Mouse (Mus musculus) stomach, embryonic 16.5 days (tissue): Measurements from ENCODE around the gene Casz1. TPM values are rescaled to one million over a fixed set of nuclear protein-coding genes. Genes with fewer than 3 reads are reported as not detected.

Source experiments
- ATAC-seq: fragments of 200-750 bp; cut with Nextera tagmentation; 2 replicates; pipeline ENCODE4 v1.8.0; 2017; ENCODE audit warnings: moderate number of reproducible peaks, moderate TSS enrichment; ENCODE audit not compliant: insufficient read depth, low FRiP score
- H3K27ac ChIP-seq: fragments of 300-500 bp; sonication (generic); 2 replicates; pipeline ENCODE4 v1.5.1; 2014; ENCODE audit warnings: low read length
- H3K27me3 ChIP-seq: fragments of 300-500 bp; sonication (generic); 2 replicates; pipeline ENCODE4 v1.6.1; 2014; ENCODE audit warnings: low read length, control low read depth, mixed read lengths; ENCODE audit not compliant: control insufficient read depth, insufficient read depth
- H3K36me3 ChIP-seq: fragments of 300-500 bp; sonication (generic); 2 replicates; pipeline ENCODE4 v1.6.1; 2014; ENCODE audit warnings: low read length; ENCODE audit not compliant: control insufficient read depth, insufficient read depth
- H3K4me1 ChIP-seq: fragments of 300-500 bp; sonication (generic); 2 replicates; pipeline ENCODE4 v1.6.1; 2014; ENCODE audit warnings: low read length, control low read depth, mixed read lengths; ENCODE audit not compliant: control insufficient read depth, insufficient read depth
- H3K4me2 ChIP-seq: fragments of 300-500 bp; sonication (generic); 2 replicates; pipeline ENCODE4 v1.6.1; 2014; ENCODE audit warnings: low read depth, low read length, mixed read lengths
- H3K4me3 ChIP-seq: fragments of 300-500 bp; sonication (generic); replicated peaks from 2 replicates; pipeline ENCODE4 v1.5.1; 2014; ENCODE audit warnings: mild to moderate bottlenecking, low read length
- H3K9ac ChIP-seq: fragments of 300-500 bp; sonication (generic); 2 replicates; pipeline ENCODE4 v1.6.1; 2014; ENCODE audit warnings: low read length
- H3K9me3 ChIP-seq: fragments of 300-500 bp; sonication (generic); replicated peaks from 2 replicates; pipeline ENCODE4 v1.6.1; 2016; ENCODE audit warnings: low read length, control low read depth; ENCODE audit not compliant: control insufficient read depth
- WGBS: fragments of 180-500 bp; shearing (Covaris S2); extraction: QIAGEN DNeasy Blood & Tissue Kit; methylation state at CpG from one replicate; pipeline ENCODE4 v1.1.7; 2014; 5-methylcytosine and 5-hydroxymethylcytosine counted together
- polyA plus RNA-seq: library from polyadenylated mRNA; unstranded; fragments of >200 nt; fragmentation: Nextera tagmentation; extraction: Ambion mirVana; gene quantifications from 2 replicates; pipeline ENCODE4 v1.2.1, GENCODE M21; 2015

The Casz1 gene
- polyA plus RNA-seq, 1 experiment from 2014 or later, result 9.9 TPM

- Histone ChIP-seq H3K4me3 (no peak overlapping the region), H3K9ac (no peak overlapping the region), H3K27ac (peak overlapping the region; percentile 57), H3K4me2 (0 out of 2 replicates have a peak overlapping the region, but pooled peaks have one; percentile 10), H3K36me3 (no peaks in the 10 kb centered on the region), H3K9me3 (no peaks in the 10 kb centered on the region), H3K27me3 (peaks cover 4% of the 10 kb centered on the region), H3K4me1 (peaks cover 59% of the 10 kb centered on the region)
- ATAC-seq, result no peak
- WGBS, result 22% methylated on average over 16 of the region's 16 CpGs
Measured at GRCm38 (mm10) chr4:148922221-148922700, 118.0 kb downstream of the Casz1 start.

- ATAC-seq, result no peak
- Histone ChIP-seq H3K27me3 (peaks cover 4% of the 10 kb centered on the region), H3K4me3 (no peak overlapping the region), H3K4me1 (peaks cover 64% of the 10 kb centered on the region), H3K9me3 (no peaks in the 10 kb centered on the region), H3K4me2 (no peak overlapping the region), H3K27ac (peak overlapping the region; percentile 57), H3K36me3 (no peaks in the 10 kb centered on the region), H3K9ac (peak overlapping the region; percentile 31; the same call in 1 of the 2 replicates)
- WGBS, result 49% methylated on average over 9 of the region's 9 CpGs
Measured at GRCm38 (mm10) chr4:148923414-148923813, 119.2 kb downstream of the Casz1 start.

GRCm38 (mm10) chr4:148923976-148924375 lies 119.7 kb downstream of the Casz1 start:
- no peaks in the 10 kb centered on the region for H3K9me3 ChIP-seq
- no peak overlapping the region for H3K4me2 ChIP-seq
- peaks cover 4% of the 10 kb centered on the region for H3K27me3 ChIP-seq
- H3K27ac ChIP-seq, result peak overlapping the region; percentile 57
- no peak overlapping the region for H3K9ac ChIP-seq
- ATAC-seq, result no peak
- H3K36me3 ChIP-seq, result 0 out of 2 replicates have a peak, but pooled peaks cover under 1% of the 10 kb centered on the region
- no peak overlapping the region for H3K4me3 ChIP-seq
- H3K4me1 ChIP-seq, result peaks cover 61% of the 10 kb centered on the region
- 67% methylated on average over 8 of the region's 8 CpGs for WGBS

GRCm38 (mm10) chr4:148925589-148926359 lies 121.5 kb downstream of the Casz1 start:
- Histone ChIP-seq H3K4me1 (peaks cover 62% of the 10 kb centered on the region), H3K4me3 (no peak overlapping the region), H3K27me3 (peaks cover 4% of the 10 kb centered on the region), H3K27ac (peak overlapping the region; percentile 72), H3K36me3 (0 out of 2 replicates have a peak, but pooled peaks cover 5% of the 10 kb centered on the region), H3K9ac (peak overlapping the region; percentile 28), H3K9me3 (no peaks in the 10 kb centered on the region), H3K4me2 (no peak overlapping the region)
- WGBS, result 31% methylated on average over 18 of the region's 18 CpGs
- ATAC-seq, result peak; percentile 5; the same call in 1 of the 2 replicates

GRCm38 (mm10) chr4:148926459-148926858 lies 122.2 kb downstream of the Casz1 start:
- H3K4me2 ChIP-seq, result peak overlapping the region; percentile 17; the same call in 1 of the 2 replicates
- ATAC-seq, result peak; percentile 42; the same call in 1 of the 2 replicates
- H3K9ac ChIP-seq, result peak overlapping the region; percentile 28; the same call in 1 of the 2 replicates

GRCm38 (mm10) chr4:148928316-148928715 lies 124.1 kb downstream of the Casz1 start:
- H3K4me3 ChIP-seq, result no peak overlapping the region
- H3K36me3 ChIP-seq, result 0 out of 2 replicates have a peak, but pooled peaks cover 5% of the 10 kb centered on the region
- ATAC-seq, result no peak
- no peak overlapping the region for H3K4me2 ChIP-seq
- H3K9ac ChIP-seq, result no peak overlapping the region
- H3K4me1 ChIP-seq, result peaks cover 46% of the 10 kb centered on the region
- WGBS, result 76% methylated on average over 9 of the region's 9 CpGs
- peak overlapping the region; percentile 30; the same call in 1 of the 2 replicates for H3K27ac ChIP-seq
- no peaks in the 10 kb centered on the region for H3K9me3 ChIP-seq
- 0 out of 2 replicates have a peak, but pooled peaks cover 4% of the 10 kb centered on the region for H3K27me3 ChIP-seq

More at GRCm38 (mm10) chr4:148926459-148926858, 122.2 kb downstream of the Casz1 start:
- 4% methylated on average over 8 of the region's 8 CpGs for WGBS
- Histone ChIP-seq H3K27ac (peak overlapping the region; percentile 72), H3K27me3 (peaks cover 4% of the 10 kb centered on the region), H3K36me3 (0 out of 2 replicates have a peak, but pooled peaks cover 5% of the 10 kb centered on the region), H3K9me3 (no peaks in the 10 kb centered on the region), H3K4me3 (no peak overlapping the region), H3K4me1 (peaks cover 62% of the 10 kb centered on the region)

- H3K9ac ChIP-seq, result no peak overlapping the region
- peaks cover 40% of the 10 kb centered on the region for H3K4me1 ChIP-seq
- H3K4me2 ChIP-seq, result no peak overlapping the region
- ATAC-seq, result no peak
- H3K27me3 ChIP-seq, result 0 out of 2 replicates have a peak, but pooled peaks cover 4% of the 10 kb centered on the region
- no peak overlapping the region for H3K4me3 ChIP-seq
- H3K36me3 ChIP-seq, result 0 out of 2 replicates have a peak, but pooled peaks cover 5% of the 10 kb centered on the region
- 91% methylated on average over 16 of the region's 16 CpGs for WGBS
- H3K27ac ChIP-seq, result 0 out of 2 replicates have a peak overlapping the region, but pooled peaks have one; percentile 30
- H3K9me3 ChIP-seq, result no peaks in the 10 kb centered on the region
Measured at GRCm38 (mm10) chr4:148928876-148929275, 124.6 kb downstream of the Casz1 start.

- 0 out of 2 replicates have a peak, but pooled peaks cover 5% of the 10 kb centered on the region for H3K36me3 ChIP-seq
- H3K27ac ChIP-seq, result peak overlapping the region; percentile 61
- ATAC-seq, result no peak
- H3K9ac ChIP-seq, result peak overlapping the region; percentile 36; the same call in 1 of the 2 replicates
- H3K4me1 ChIP-seq, result peaks cover 34% of the 10 kb centered on the region
- H3K27me3 ChIP-seq, result 0 out of 2 replicates have a peak, but pooled peaks cover under 1% of the 10 kb centered on the region
- no peaks in the 10 kb centered on the region for H3K9me3 ChIP-seq
- no peak overlapping the region for H3K4me3 ChIP-seq
- no peak overlapping the region for H3K4me2 ChIP-seq
- WGBS, result 57% methylated on average over 9 of the region's 9 CpGs
Measured at GRCm38 (mm10) chr4:148930721-148931229, 126.5 kb downstream of the Casz1 start.
